Mouse (Mus musculus): ENCODE data around the gene Gm13277. TPM values are rescaled to one million over a fixed set of nuclear protein-coding genes. Genes with fewer than 3 reads are reported as not detected.

Gm13277 gene
- polyA plus RNA-seq, 1 experiment from 2014 or later, result not detected

Other genes starting within 250 kb of the Gm13277 start
- not detected in 2 replicates for gene Ifna15, start 230.4 kb upstream of the Gm13277 start, polyA plus RNA-seq (2015; fragmentation: Nextera tagmentation; extraction: Ambion mirVana)
- gene Ifna14, start 216.8 kb upstream of the Gm13277 start, polyA plus RNA-seq (2015; fragmentation: Nextera tagmentation; extraction: Ambion mirVana), result not detected in 2 replicates
- gene Ifna9, start 196.2 kb upstream of the Gm13277 start, polyA plus RNA-seq (2015; fragmentation: Nextera tagmentation; extraction: Ambion mirVana), result not detected in 2 replicates
- gene Ifna12, start 185.3 kb upstream of the Gm13277 start, polyA plus RNA-seq (2015; fragmentation: Nextera tagmentation; extraction: Ambion mirVana), result not detected in 2 replicates
- not detected in 2 replicates for gene C87499, start 154.2 kb upstream of the Gm13277 start, polyA plus RNA-seq (2015; fragmentation: Nextera tagmentation; extraction: Ambion mirVana)
- not detected in 2 replicates for gene Ifna13, start 144.2 kb upstream of the Gm13277 start, polyA plus RNA-seq (2015; fragmentation: Nextera tagmentation; extraction: Ambion mirVana)
- gene Ifna16, start 111.7 kb upstream of the Gm13277 start, polyA plus RNA-seq (2015; fragmentation: Nextera tagmentation; extraction: Ambion mirVana), result not detected in 2 replicates
- not detected in 2 replicates for gene Ifna2, start 104.7 kb upstream of the Gm13277 start, polyA plus RNA-seq (2015; fragmentation: Nextera tagmentation; extraction: Ambion mirVana)
- gene Ifnab, start 97.3 kb upstream of the Gm13277 start, polyA plus RNA-seq (2015; fragmentation: Nextera tagmentation; extraction: Ambion mirVana), result not detected in 2 replicates
- 1.6 and 1.7 TPM in 2 replicates for gene Gm26566, start 66.8 kb upstream of the Gm13277 start, polyA plus RNA-seq (2015; fragmentation: Nextera tagmentation; extraction: Ambion mirVana)
- gene Klhl9, start 66.2 kb upstream of the Gm13277 start, polyA plus RNA-seq (2015; fragmentation: Nextera tagmentation; extraction: Ambion mirVana), result 132 and 146 TPM in 2 replicates
- gene Gm13271, start 33.8 kb upstream of the Gm13277 start, polyA plus RNA-seq (2015; fragmentation: Nextera tagmentation; extraction: Ambion mirVana), result not detected in 2 replicates
- gene Gm13283, start 28.5 kb upstream of the Gm13277 start, polyA plus RNA-seq (2015; fragmentation: Nextera tagmentation; extraction: Ambion mirVana), result not detected in 2 replicates
- not detected in 2 replicates for gene Gm13290, start 14.8 kb upstream of the Gm13277 start, polyA plus RNA-seq (2015; fragmentation: Nextera tagmentation; extraction: Ambion mirVana)
- gene Gm13289, start 11.7 kb upstream of the Gm13277 start, polyA plus RNA-seq (2015; fragmentation: Nextera tagmentation; extraction: Ambion mirVana), result not detected in 2 replicates
- not detected in 2 replicates for gene Gm13272, start 8.8 kb upstream of the Gm13277 start, polyA plus RNA-seq (2015; fragmentation: Nextera tagmentation; extraction: Ambion mirVana)
- 0.22 TPM in 1 of 2 replicates, not detected in the other for gene Ifnz, start 6.5 kb upstream of the Gm13277 start, polyA plus RNA-seq (2015; fragmentation: Nextera tagmentation; extraction: Ambion mirVana)
- gene Gm13276, start 2.9 kb upstream of the Gm13277 start, polyA plus RNA-seq (2015; fragmentation: Nextera tagmentation; extraction: Ambion mirVana), result not detected in 2 replicates
- gene Gm13278, start 2.9 kb downstream of the Gm13277 start, polyA plus RNA-seq (2015; fragmentation: Nextera tagmentation; extraction: Ambion mirVana), result not detected in 2 replicates
- gene Gm13275, start 5.9 kb downstream of the Gm13277 start, polyA plus RNA-seq (2015; fragmentation: Nextera tagmentation; extraction: Ambion mirVana), result not detected in 2 replicates
- gene Gm13279, start 8.8 kb downstream of the Gm13277 start, polyA plus RNA-seq (2015; fragmentation: Nextera tagmentation; extraction: Ambion mirVana), result not detected in 2 replicates
- gene Gm13285, start 11.0 kb downstream of the Gm13277 start, polyA plus RNA-seq (2015; fragmentation: Nextera tagmentation; extraction: Ambion mirVana), result 0.19 and 0.28 TPM in 2 replicates
- gene Gm13287, start 14.6 kb downstream of the Gm13277 start, polyA plus RNA-seq (2015; fragmentation: Nextera tagmentation; extraction: Ambion mirVana), result not detected in 2 replicates
- not detected in 2 replicates for gene Gm13288, start 16.9 kb downstream of the Gm13277 start, polyA plus RNA-seq (2015; fragmentation: Nextera tagmentation; extraction: Ambion mirVana)
- gene Ifna7, start 27.6 kb downstream of the Gm13277 start, polyA plus RNA-seq (2015; fragmentation: Nextera tagmentation; extraction: Ambion mirVana), result not detected in 2 replicates
- not detected in 2 replicates for gene Ifna11, start 31.3 kb downstream of the Gm13277 start, polyA plus RNA-seq (2015; fragmentation: Nextera tagmentation; extraction: Ambion mirVana)
- not detected in 2 replicates for gene Ifna6, start 38.8 kb downstream of the Gm13277 start, polyA plus RNA-seq (2015; fragmentation: Nextera tagmentation; extraction: Ambion mirVana)
- gene Ifna5, start 46.9 kb downstream of the Gm13277 start, polyA plus RNA-seq (2015; fragmentation: Nextera tagmentation; extraction: Ambion mirVana), result not detected in 2 replicates
- gene Ifna4, start 53.2 kb downstream of the Gm13277 start, polyA plus RNA-seq (2015; fragmentation: Nextera tagmentation; extraction: Ambion mirVana), result not detected in 2 replicates
- gene Ifna1, start 61.5 kb downstream of the Gm13277 start, polyA plus RNA-seq (2015; fragmentation: Nextera tagmentation; extraction: Ambion mirVana), result not detected in 2 replicates
- not detected in 2 replicates for gene Ifne, start 91.6 kb downstream of the Gm13277 start, polyA plus RNA-seq (2015; fragmentation: Nextera tagmentation; extraction: Ambion mirVana)